Mouse (Mus musculus): ENCODE results near the gene Hk1.
"Not testable (repeated sequence)": the region's sequence is repeated elsewhere in the genome, so short reads cannot be mapped to it uniquely, and the experiment has no call there.

The Hk1 gene

GRCm38 (mm10) chr10:62341956-62342355 is 37.8 kb downstream of the Hk1 start:
- DNase-seq (ENCODE audit: low spot score in 2 of 2): no peak

DNA sequence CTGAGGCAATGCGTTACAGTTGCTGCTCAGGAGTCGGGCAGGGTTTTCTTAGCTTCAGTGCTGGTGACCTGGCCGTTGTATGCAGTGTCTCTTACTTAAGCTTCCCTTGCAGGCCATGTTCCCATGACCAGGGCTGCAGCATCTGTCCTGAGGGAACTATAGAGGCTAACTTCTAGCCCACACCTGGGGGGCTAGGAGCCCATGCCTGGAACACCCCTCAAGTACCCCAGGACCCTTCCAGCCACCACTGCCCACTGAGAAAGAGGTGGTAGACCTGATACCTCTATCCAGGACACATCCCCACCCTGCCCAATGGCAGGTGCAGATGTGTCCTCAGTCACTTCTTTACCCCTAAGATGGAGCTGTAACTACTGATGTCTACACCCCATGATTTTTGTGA is 38.7 kb downstream of the Hk1 start:
- DNase-seq (ENCODE audit: low spot score in 2 of 2): no peak

- peak; percentile 97 to 99 for DNase-seq (ENCODE audit: low spot score in 2 of 2)
Measured at GRCm38 (mm10) chr10:62340095-62340731, 39.5 kb downstream of the Hk1 start.

- peak in 1 of 2 experiments; percentile 29 for DNase-seq (ENCODE audit: low spot score in 2 of 2)
Measured at GRCm38 (mm10) chr10:62339211-62340094, 40.3 kb downstream of the Hk1 start.

GRCm38 (mm10) chr10:62338626-62339025 is 41.1 kb downstream of the Hk1 start:
- DNase-seq (ENCODE audit: low spot score in 2 of 2): no peak

DNA sequence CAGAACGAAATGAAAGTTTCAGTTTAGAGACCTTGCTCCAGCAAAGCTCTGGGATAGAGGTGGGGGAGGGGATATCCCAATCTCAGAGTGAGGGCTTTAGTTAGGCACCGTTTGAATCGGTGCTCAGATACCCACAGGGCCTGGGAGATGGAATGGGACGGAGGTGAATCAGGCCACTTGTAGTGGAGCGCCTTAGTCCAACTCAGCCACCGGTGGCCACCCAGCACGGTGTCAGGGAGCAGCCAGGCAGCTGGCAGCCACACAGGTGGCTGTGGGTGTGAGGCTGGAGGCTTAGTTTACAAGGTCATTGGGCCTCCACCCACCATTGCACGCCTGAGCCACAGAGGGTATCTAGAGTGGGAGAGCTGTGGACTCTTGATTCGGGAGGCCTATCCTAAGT is 41.5 kb downstream of the Hk1 start:
- DNase-seq (ENCODE audit: low spot score in 2 of 2): no peak

DNA sequence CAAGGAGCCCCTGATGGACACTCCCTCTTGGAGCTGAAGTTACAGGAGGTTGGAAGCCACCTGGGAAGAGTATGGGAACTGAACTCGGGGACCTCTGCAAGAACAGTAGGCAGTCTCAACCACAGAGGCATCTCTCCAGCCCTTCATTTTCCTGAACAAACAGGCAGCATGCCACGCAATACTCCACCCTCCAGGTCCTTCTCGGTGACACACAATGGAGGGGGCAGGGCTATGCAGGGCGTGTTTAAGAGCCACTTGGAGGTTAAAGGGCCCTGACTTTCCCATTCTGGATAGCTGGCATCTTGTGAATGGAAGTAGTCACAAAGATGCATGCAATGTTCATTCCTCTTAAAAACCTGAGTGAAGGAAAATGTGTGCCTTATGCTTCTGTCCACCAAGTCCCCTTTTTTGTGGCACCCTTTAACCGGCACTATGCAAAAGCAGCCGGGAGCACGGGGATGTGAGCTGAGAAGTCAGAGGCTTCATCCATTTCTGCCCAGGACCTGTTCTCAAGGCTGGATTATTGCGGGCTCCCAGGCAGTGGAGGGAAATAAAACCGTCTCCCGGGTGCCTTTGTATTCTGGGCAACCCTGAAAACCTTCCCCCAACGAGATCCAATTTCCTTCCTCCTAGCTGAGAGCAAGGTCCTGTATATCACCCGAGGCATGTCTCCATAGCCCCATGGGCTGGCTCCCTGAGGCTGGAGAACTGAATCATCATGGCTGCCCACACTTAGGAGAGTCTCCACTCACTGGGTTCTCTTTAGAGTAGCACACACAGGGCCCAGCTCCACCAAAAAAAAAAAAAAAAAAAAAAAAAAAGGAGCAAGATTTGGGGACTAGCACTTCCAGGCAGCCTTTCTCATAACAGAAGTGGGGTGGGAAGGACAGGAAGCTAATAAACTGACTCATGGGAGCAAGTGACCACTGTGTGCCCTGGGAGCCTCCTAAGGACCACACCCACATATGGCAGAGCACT is 42.8 kb downstream of the Hk1 start:
- peak in 1 of 2 experiments; percentile 61 for DNase-seq (ENCODE audit: low spot score in 2 of 2)

DNA sequence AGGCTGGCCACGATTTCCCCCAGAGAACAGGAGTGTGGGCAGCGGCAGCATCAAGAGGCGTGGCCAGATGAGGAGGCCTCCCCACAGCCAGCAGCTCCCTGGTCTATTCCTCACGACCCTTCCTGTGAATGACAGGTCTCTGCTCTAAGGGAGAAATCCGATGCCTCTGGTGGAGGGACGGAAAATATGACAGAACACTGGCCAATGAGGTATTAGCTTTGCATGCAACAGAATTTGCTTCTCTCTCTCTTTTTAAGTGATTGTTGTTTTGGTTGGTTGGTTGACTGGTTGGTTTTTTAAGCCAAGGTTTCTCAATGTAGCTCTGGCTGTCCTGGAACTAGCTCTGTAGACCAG is 44.3 kb downstream of the Hk1 start:
- no peak for DNase-seq (ENCODE audit: low spot score in 2 of 2)

- DNase-seq (ENCODE audit: low spot score in 2 of 2): no peak
Measured at GRCm38 (mm10) chr10:62334686-62335422, 44.9 kb downstream of the Hk1 start.

DNA sequence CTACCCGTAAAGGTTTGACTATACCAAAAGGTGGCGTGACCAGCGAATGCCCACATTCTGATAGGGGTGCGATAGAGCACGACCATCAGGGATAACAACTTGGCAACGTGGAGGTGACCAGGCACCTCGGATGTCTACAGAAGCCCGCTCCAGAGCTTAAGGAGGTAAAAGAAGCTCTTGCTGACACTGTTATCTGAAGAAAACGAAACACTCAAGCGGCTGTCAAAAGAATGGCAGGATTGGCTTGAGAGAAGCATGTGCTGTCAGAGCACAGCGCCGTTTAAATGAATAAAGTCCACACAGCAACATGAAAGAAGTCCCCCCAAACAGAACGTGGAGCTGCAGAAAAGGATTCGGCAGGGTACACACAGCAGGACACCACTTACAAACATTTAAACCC is 46.4 kb downstream of the Hk1 start:
- DNase-seq (ENCODE audit: low spot score in 2 of 2): no peak

GRCm38 (mm10) chr10:62332514-62332913 is 47.2 kb downstream of the Hk1 start:
- peak in 1 of 2 experiments; percentile 63 for DNase-seq (ENCODE audit: low spot score in 2 of 2)

GRCm38 (mm10) chr10:62331771-62332170 is 47.9 kb downstream of the Hk1 start:
- DNase-seq (ENCODE audit: low spot score in 2 of 2): no peak

- DNase-seq (ENCODE audit: low spot score in 2 of 2): no peak
Measured at GRCm38 (mm10) chr10:62331296-62331695, 48.4 kb downstream of the Hk1 start.

- DNase-seq (ENCODE audit: low spot score in 2 of 2): no peak
Measured at GRCm38 (mm10) chr10:62329846-62330245, 49.9 kb downstream of the Hk1 start.

GRCm38 (mm10) chr10:62328886-62329412 is 50.8 kb downstream of the Hk1 start:
- DNase-seq (ENCODE audit: low spot score in 2 of 2): no peak

DNA sequence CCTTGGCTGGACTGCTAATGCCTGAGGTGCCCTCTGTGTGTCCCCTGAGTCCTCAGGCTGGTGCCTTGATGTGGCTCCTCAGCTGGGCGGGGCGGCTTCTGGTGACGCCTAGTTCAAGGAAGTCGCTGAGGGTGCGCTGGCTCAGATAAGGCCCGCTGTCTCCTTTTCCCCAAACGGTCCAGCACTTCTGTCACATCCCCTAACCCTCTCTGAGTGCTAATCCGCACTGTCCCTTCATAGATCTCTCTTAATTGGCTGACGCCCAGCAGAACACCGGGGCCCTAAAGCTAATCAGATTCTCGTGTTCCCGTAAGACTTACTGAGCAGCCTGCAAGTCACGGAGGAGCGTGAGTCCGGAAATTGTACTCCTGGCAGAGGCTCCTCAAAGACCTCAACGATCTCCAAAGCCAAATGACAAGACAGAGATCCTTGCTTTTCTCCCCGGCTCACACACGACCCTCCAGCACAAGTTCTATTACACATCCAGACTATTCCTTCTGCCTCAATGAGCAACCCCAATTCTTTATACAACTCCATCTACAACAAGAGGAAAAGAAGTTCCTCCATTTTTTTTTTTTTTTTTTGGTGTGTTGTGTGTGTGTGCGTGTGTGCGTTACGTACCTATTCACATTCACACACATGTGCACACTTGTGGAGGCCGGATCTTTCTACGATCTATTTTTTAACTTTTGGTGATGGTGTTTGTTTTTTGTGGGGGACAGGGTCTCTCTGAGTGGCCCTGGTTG is 52.0 kb downstream of the Hk1 start:
- no peak for DNase-seq (ENCODE audit: low spot score in 2 of 2)

DNA sequence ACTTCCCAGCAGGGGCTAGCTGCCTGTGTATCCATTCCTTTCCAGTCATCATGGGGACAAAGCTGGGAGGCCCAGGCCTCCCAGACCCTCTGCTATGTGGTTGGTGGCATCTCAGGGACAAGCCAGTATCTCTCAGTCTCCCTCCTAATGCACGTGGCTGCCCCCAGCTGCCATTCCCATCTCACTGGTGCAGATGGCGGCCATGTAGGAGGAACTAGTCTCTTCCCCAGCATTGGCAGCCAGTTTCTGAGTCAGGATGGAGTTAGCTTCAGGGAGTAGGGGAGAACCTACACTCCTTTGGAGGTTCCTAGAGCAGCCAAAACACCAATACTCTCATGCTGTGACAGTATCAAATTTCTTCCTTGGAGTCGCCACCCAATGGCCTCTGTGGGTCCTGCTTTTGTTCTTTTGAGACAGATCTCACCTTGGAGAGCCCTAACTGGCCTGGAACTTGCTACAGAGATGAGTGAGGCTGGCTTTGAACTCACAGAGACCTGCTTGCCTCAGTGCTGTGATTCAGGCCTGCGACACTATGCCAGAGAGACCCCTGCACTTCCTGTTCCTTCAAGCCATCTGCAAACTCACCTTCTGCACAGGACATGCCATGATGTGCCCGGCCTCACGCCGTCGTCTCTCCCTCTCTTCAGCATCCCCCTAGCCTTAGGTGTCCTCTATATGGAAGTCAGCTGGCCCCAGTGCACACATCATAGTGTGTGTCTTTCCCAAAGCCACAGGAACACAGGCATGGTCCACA is 52.7 kb downstream of the Hk1 start:
- no peak for DNase-seq (ENCODE audit: low spot score in 2 of 2)

DNA sequence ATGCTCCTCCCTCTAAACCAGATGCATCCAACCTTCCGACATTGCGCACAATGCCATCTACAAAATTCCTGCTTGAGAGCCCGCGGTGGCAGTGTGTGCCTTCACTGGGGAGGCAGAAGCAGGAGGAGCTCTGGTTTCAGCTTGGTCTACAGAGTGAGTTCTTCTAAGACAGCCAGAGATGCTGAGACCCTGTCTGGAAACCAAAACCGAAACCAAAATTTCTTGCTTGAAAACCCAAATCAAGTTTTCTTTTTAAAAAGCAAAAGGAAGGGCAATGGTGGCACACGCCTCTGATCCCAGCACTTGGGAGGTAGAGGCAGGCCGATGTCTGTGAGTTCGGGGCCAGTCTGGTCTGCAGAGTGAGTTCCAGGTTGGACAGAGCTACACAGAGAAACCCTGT is 53.7 kb downstream of the Hk1 start:
- DNase-seq (ENCODE audit: low spot score in 2 of 2): no peak

- DNase-seq (ENCODE audit: low spot score in 2 of 2): not testable (repeated sequence)
Measured at GRCm38 (mm10) chr10:62322821-62323220, 56.9 kb downstream of the Hk1 start.

DNA sequence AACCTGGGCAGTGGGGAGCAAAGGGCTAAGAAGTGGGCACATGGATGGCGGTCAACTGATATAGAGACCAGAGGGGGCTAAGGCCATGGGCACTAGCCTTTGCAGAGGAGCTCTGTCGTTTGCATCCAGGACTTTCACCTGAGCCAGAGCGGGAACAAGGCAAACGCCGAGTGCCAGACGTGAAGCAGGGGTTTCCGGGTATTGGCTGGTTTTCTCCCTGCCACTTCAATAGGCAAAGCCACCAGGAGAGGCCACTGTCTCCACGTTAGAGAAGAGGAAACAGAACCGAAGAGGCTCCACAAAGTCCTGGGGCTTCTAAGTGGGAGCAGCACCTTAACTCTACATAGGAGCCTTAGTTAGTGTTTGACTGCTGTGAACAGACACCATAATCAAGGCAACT is 58.3 kb downstream of the Hk1 start:
- DNase-seq (ENCODE audit: low spot score in 2 of 2): no peak

Data from urinary bladder, adult 18-20 months (tissue).